Mouse (Mus musculus) C2C12 (cell line): ENCODE data around the gene Cfap65. TPM values are rescaled to one million over a fixed set of nuclear protein-coding genes. Genes with fewer than 3 reads are reported as not detected.

Experiments
- H3K27me3 ChIP-seq: one replicate; pipeline ENCODE4 v1.6.1; 2011; ENCODE audit not compliant: control insufficient read depth, insufficient read depth, insufficient read length
- H3K36me3 ChIP-seq: one replicate; pipeline ENCODE4 v1.6.1; 2011; ENCODE audit not compliant: control insufficient read depth, insufficient read depth
- H3K4me3 ChIP-seq: one replicate; pipeline ENCODE4 v1.5.1; 2011; ENCODE audit warnings: mild to moderate bottlenecking, control low read depth; ENCODE audit not compliant: poor library complexity, insufficient read depth, severe bottlenecking
- H3K79me2 ChIP-seq: one replicate; pipeline ENCODE4 v1.6.1; 2011; ENCODE audit not compliant: control insufficient read depth, insufficient read depth
- H3K79me3 ChIP-seq: one replicate; pipeline ENCODE4 v1.6.1; 2011; ENCODE audit warnings: low read depth, control low read depth
- H3ac ChIP-seq: one replicate; pipeline ENCODE3; 2011; ENCODE audit warnings: low read depth; ENCODE audit not compliant: control insufficient read depth, insufficient read length
- CEBPB ChIP-seq: IDR thresholded peaks from one replicate; pipeline ENCODE4 v1.6.1; 2011; ENCODE audit warnings: low read depth, mild to moderate bottlenecking, control low read depth, moderate library complexity
- CTCF ChIP-seq: IDR thresholded peaks from one replicate; pipeline ENCODE4 v1.5.1; 2011; ENCODE audit not compliant: control insufficient read depth, insufficient read depth, insufficient read length
- FOSL1 ChIP-seq: IDR thresholded peaks from one replicate; pipeline ENCODE4 v1.8.0; 2011; ENCODE audit warnings: mild to moderate bottlenecking, low read length; ENCODE audit not compliant: poor library complexity, insufficient read depth, severe bottlenecking
- MAX ChIP-seq: IDR thresholded peaks from one replicate; pipeline ENCODE4 v1.6.1; 2011; ENCODE audit warnings: mild to moderate bottlenecking, control low read depth
- MYOD1 ChIP-seq: IDR thresholded peaks from one replicate; pipeline ENCODE4 v1.6.1; 2011; ENCODE audit warnings: low read depth; ENCODE audit not compliant: control insufficient read depth, insufficient read length
- MYOG ChIP-seq: IDR thresholded peaks from one replicate; pipeline ENCODE4 v1.6.1; 2011; ENCODE audit not compliant: control insufficient read depth, insufficient read length; ENCODE audit errors: extremely low read depth
- USF1 ChIP-seq: IDR thresholded peaks from one replicate; pipeline ENCODE4 v1.6.1; 2011; ENCODE audit warnings: low read depth, mild to moderate bottlenecking, control low read depth, moderate library complexity
- polyA plus RNA-seq: library from polyadenylated mRNA; unstranded; fragments of >200 nt; fragmentation: generic; extraction: Trizol; gene quantifications from one replicate; pipeline ENCODE4 v1.2.1, GENCODE M21; 2012; ENCODE audit warnings: missing spikeins

Gene Cfap65
- polyA plus RNA-seq, 1 experiment, result not detected

- H3ac ChIP-seq, result no peak overlapping the region
- H3K4me3 ChIP-seq, result no peak overlapping the region
- no peaks in the 10 kb centered on the region for H3K79me3 ChIP-seq
- H3K27me3 ChIP-seq, result peaks cover 25% of the 10 kb centered on the region
- H3K79me2 ChIP-seq, result no peaks in the 10 kb centered on the region
- H3K36me3 ChIP-seq, result no peaks in the 10 kb centered on the region
- TF ChIP-seq CTCF (peak; percentile 86), CEBPB (no peak), FOSL1 (no peak), USF1 (no peak), MYOD1 (no peak), MAX (peak; percentile 53), MYOG (no peak)
Measured at GRCm38 (mm10) chr1:74964494-74965215, 29.3 kb upstream of the Cfap65 start.

GRCm38 (mm10) chr1:74962853-74963227 lies 27.4 kb upstream of the Cfap65 start:
- Histone ChIP-seq H3K36me3 (no peaks in the 10 kb centered on the region), H3K4me3 (no peak overlapping the region), H3K27me3 (peaks cover 29% of the 10 kb centered on the region), H3ac (no peak overlapping the region), H3K79me2 (no peaks in the 10 kb centered on the region), H3K79me3 (no peaks in the 10 kb centered on the region)
- TF ChIP-seq MYOD1 (no peak), USF1 (no peak), MAX (no peak), CTCF (no peak), CEBPB (no peak), MYOG (no peak), FOSL1 (no peak)

GRCm38 (mm10) chr1:74962126-74962852 lies 26.9 kb upstream of the Cfap65 start:
- Histone ChIP-seq H3K79me3 (no peaks in the 10 kb centered on the region), H3K79me2 (no peaks in the 10 kb centered on the region), H3ac (no peak overlapping the region), H3K27me3 (peaks cover 30% of the 10 kb centered on the region), H3K36me3 (no peaks in the 10 kb centered on the region), H3K4me3 (no peak overlapping the region)
- TF ChIP-seq CEBPB (no peak), MYOD1 (no peak), MAX (no peak), CTCF (no peak), USF1 (no peak), MYOG (no peak), FOSL1 (no peak)

- H3K79me2 ChIP-seq, result no peaks in the 10 kb centered on the region
- no peaks in the 10 kb centered on the region for H3K79me3 ChIP-seq
- no peak overlapping the region for H3K4me3 ChIP-seq
- TF ChIP-seq CEBPB, result no peak
- TF ChIP-seq CTCF, result no peak
- TF ChIP-seq MYOG, result no peak
- no peak for TF ChIP-seq MAX
- no peak for TF ChIP-seq MYOD1
- no peak for TF ChIP-seq USF1
- TF ChIP-seq FOSL1, result no peak
- no peaks in the 10 kb centered on the region for H3K36me3 ChIP-seq
- peaks cover 36% of the 10 kb centered on the region for H3K27me3 ChIP-seq
- no peak overlapping the region for H3ac ChIP-seq
Measured at GRCm38 (mm10) chr1:74961722-74962121, 26.3 kb upstream of the Cfap65 start.

- Histone ChIP-seq H3K27me3 (peaks cover 42% of the 10 kb centered on the region), H3K4me3 (no peak overlapping the region), H3K79me3 (no peaks in the 10 kb centered on the region), H3K36me3 (no peaks in the 10 kb centered on the region), H3K79me2 (no peaks in the 10 kb centered on the region), H3ac (no peak overlapping the region)
- TF ChIP-seq CTCF (no peak), MAX (no peak), MYOG (no peak)
Measured at GRCm38 (mm10) chr1:74960059-74960458, 24.7 kb upstream of the Cfap65 start.
